9 mouse cellular contexts compared by ENCODE assay signal in the genomic region with DNA sequence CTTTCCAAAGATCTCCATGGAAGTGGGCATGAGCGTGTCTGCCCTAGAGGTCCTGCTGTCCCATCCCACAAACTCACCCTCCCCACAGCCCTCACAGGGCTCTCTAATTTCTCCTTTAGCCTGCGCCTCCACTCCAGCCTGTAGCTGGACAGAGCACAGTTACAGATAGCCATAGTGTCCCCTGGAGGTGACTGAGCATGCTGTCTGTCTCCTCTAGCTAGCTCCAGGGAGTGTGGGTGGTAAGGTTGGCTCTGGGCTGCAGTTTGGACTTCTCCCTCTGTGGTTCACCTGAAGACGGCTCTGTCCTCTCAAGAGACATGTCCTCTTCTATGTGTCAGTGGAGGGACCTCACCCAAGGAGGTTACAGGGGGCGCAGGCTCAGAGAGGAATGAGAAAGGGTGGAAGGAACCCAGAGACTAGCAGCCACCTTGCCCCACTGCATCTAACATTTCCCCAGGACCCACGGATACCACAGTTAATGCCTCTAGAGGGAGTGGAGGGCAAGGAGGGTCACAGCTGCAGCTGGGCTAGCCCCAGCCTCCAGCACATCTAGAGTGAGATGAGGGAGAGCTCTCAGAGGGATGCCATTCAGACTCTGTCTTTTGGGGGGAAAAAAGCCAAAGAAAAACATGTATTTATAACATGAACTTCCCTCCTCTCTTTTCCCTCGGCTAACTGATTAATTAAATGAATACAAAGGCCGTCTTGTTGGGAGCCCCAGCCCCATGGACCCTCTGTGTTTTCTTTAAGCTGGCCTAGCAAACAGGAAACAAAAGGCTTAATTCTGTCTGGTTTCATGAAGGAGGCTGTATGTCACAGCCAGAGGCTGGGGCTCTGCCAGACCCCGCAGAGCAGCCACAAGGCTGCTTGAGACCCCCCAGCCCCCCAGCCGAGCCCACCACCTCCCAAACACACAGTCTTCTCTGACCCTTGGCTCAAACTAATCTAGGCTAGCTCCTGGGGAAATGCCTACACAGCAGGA. TPM values are rescaled to one million over a fixed set of nuclear protein-coding genes. Genes with fewer than 3 reads are reported as not detected.
A peak's percentile ranks its signal among the peaks of the same experiment; 100 is the strongest.
DNase-seq lines count a peak whose midpoint lies in the region; ATAC-seq and TF ChIP-seq lines count a peak whose summit lies in the region.
"Had no signal": no experiment of that assay in that cellular context is flagged by ENCODE, and none has a peak within 500 bp of the region (broad histone marks: within the 10 kb centered on the region; RNA-seq: fewer than 3 reads in every experiment).

No protein-coding gene starts in this region.

- no peak overlapping the region for H3K4me2 ChIP-seq in lung, embryonic 14.5 days
- no peak overlapping the region for H3K4me2 ChIP-seq in intestine, postnatal 0 days (replicated peaks; ENCODE audit: low read depth)

- WGBS in lung, embryonic 14.5 days, result 40% methylated on average over 9 of the region's 9 CpGs
- WGBS in intestine, postnatal 0 days, result 57% methylated on average over 9 of the region's 9 CpGs

- peak; percentile 61 for DNase-seq in gastrocnemius, adult 2 months
- no peak for DNase-seq in gastrocnemius, postnatal 14 days
- peak; percentile 36 for DNase-seq in lung, embryonic 14.5 days
- no peak for DNase-seq in lung, postnatal 36 days
- DNase-seq in skeletal muscle tissue, adult 2 months (ENCODE audit: low read depth, low spot score), result peak; percentile 50
- DNase-seq in ovary, adult 18-20 months (ENCODE audit: low spot score), result no peak

- H3K27ac ChIP-seq in gastrocnemius, adult 2 months, result peak overlapping the region; percentile 59
- H3K27ac ChIP-seq in lung, embryonic 14.5 days (ENCODE audit: low read depth), result no peak overlapping the region
- H3K27ac ChIP-seq in intestine, postnatal 0 days (ENCODE audit: low read depth, low read length), result no peak overlapping the region

- H3K9ac ChIP-seq in lung, embryonic 14.5 days, result no peak overlapping the region
- H3K9ac ChIP-seq in intestine, postnatal 0 days (ENCODE audit: low read depth, low read length), result no peak overlapping the region

- no peak for ATAC-seq in lung, embryonic 14.5 days (ENCODE audit: insufficient read depth)
- ATAC-seq in intestine, postnatal 0 days, result no peak
- ATAC-seq in cerebellum, adult (ENCODE audit: insufficient number of reproducible peaks, low FRiP score, low TSS enrichment), result no peak

- no peaks in the 10 kb centered on the region for H3K36me3 ChIP-seq in lung, embryonic 14.5 days (ENCODE audit: insufficient read depth)
- no peaks in the 10 kb centered on the region for H3K36me3 ChIP-seq in intestine, postnatal 0 days (ENCODE audit: control insufficient read depth, insufficient read depth)

- no peaks in the 10 kb centered on the region for H3K27me3 ChIP-seq in lung, embryonic 14.5 days (ENCODE audit: insufficient read depth, low read length)
- no peaks in the 10 kb centered on the region for H3K27me3 ChIP-seq in intestine, postnatal 0 days (replicated peaks; ENCODE audit: control insufficient read depth, insufficient read depth, low read length)

- H3K9me3 ChIP-seq in lung, embryonic 14.5 days (ENCODE audit: low read depth, low read length), result no peaks in the 10 kb centered on the region
- H3K9me3 ChIP-seq in intestine, postnatal 0 days (ENCODE audit: control insufficient read depth), result no peaks in the 10 kb centered on the region

- peak; percentile 66 for TF ChIP-seq CTCF in gastrocnemius, adult 2 months (IDR thresholded peaks at IDR 0.05)
- TF ChIP-seq CTCF in lung, embryonic 14.5 days (IDR thresholded peaks at IDR 0.05; ENCODE audit: low read depth), result peak; percentile 51
- TF ChIP-seq CTCF in intestine, postnatal 0 days (IDR thresholded peaks at IDR 0.05; ENCODE audit: low read depth), result peak; percentile 32

- intact Hi-C loops in gastrocnemius, adult 2 months (cut with DNase I), result loop anchor here (2.0 kb wide), 1 partner anchor 144 kb away; no protein-coding TSS in a partner anchor
- intact Hi-C loops in gastrocnemius, postnatal 14 days (cut with DNase I; ENCODE audit: low total_unique reads), result loop anchor here (10.0 kb wide), 1 partner anchor 140 kb away; no protein-coding TSS in a partner anchor

- H3K4me3 ChIP-seq in gastrocnemius, adult 2 months, result no peak overlapping the region
- H3K4me3 ChIP-seq in lung, embryonic 14.5 days (ENCODE audit: low read depth, low read length), result no peak overlapping the region
- no peak overlapping the region for H3K4me3 ChIP-seq in intestine, postnatal 0 days (ENCODE audit: low read depth, low read length)

- no peaks in the 10 kb centered on the region for H3K4me1 ChIP-seq in lung, embryonic 14.5 days (ENCODE audit: insufficient read depth)
- H3K4me1 ChIP-seq in intestine, postnatal 0 days (replicated peaks; ENCODE audit: control insufficient read depth, insufficient read depth, low read length), result no peaks in the 10 kb centered on the region

RNA-seq across cellular contexts. Expression of a gene that starts 32.6 kb away (rescaled TPM):
- total RNA-seq in gastrocnemius, adult 2 months (2021), result 10 to 100 TPM; 35.4 to 40.7 TPM
- total RNA-seq in gastrocnemius, postnatal 14 days (2021), result 10 to 100 TPM; 27.6 to 31.4 TPM
- 6.7 and 7.1 TPM in 2 replicates for polyA plus RNA-seq in lung, embryonic 14.5 days (2014; fragmentation: Nextera tagmentation; extraction: Ambion mirVana)
- 2.4 and 2.8 TPM in 2 replicates for polyA plus RNA-seq in intestine, postnatal 0 days (2015; fragmentation: Nextera tagmentation; extraction: Ambion mirVana)
- total RNA-seq: neutrophil, adult 5-6 weeks had no signal

Comparison
In these comparisons a context has a peak if more than half of its experiments do, and no peak if none do; other contexts are left out.
1. DNase-seq: peak in gastrocnemius, adult 2 months (single experiment), lung, embryonic 14.5 days (single experiment) and skeletal muscle tissue, adult 2 months (single experiment); none in gastrocnemius, postnatal 14 days (single experiment), lung, postnatal 36 days (single experiment) and ovary, adult 18-20 months (single experiment).
2. Peak in every context shown above with its lines, with median percentiles within 50 percentile points of each other: CTCF ChIP-seq.